Mouse (Mus musculus): ENCODE results near the gene Nr2c2ap. TPM values are rescaled to one million over a fixed set of nuclear protein-coding genes. Genes with fewer than 3 reads are reported as not detected.
A peak's percentile ranks its signal among the peaks of the same experiment; 100 is the strongest.

Nr2c2ap gene
- polyA plus RNA-seq, 1 experiment from 2014 or later: 14.9 TPM

GRCm38 (mm10) chr8:70117611-70118010 is 13.5 kb upstream of the Nr2c2ap start:
- peaks cover 67% of the 10 kb centered on the region for H3K27me3 ChIP-seq (ENCODE audit: insufficient read depth, low read length)
- peak; percentile 57 for DNase-seq
- H3K27ac ChIP-seq (ENCODE audit: low read depth): no peak overlapping the region
- no peak for TF ChIP-seq CTCF (IDR thresholded peaks at IDR 0.05; ENCODE audit: low read depth)
- no peak for TF ChIP-seq EP300 (IDR thresholded peaks at IDR 0.05; ENCODE audit: low read depth)
- no peaks in the 10 kb centered on the region for H3K4me1 ChIP-seq (ENCODE audit: insufficient read depth)
- no peak for ATAC-seq
- H3K9me3 ChIP-seq (ENCODE audit: low read length): no peaks in the 10 kb centered on the region
- H3K9ac ChIP-seq (replicated peaks): no peak overlapping the region
- no peaks in the 10 kb centered on the region for H3K36me3 ChIP-seq (replicated peaks; ENCODE audit: insufficient read depth, low read length)
- no peak overlapping the region for H3K4me2 ChIP-seq (ENCODE audit: low read depth, low read length)
- WGBS (ENCODE audit: insufficient replicate concordance): 4% methylated on average over 9 of the region's 9 CpGs
- H3K4me3 ChIP-seq (ENCODE audit: low read depth, low read length): no peak overlapping the region

GRCm38 (mm10) chr8:70118726-70119700 is 12.1 kb upstream of the Nr2c2ap start:
- TF ChIP-seq EP300 (IDR thresholded peaks at IDR 0.05; ENCODE audit: low read depth): no peak
- TF ChIP-seq CTCF (IDR thresholded peaks at IDR 0.05; ENCODE audit: low read depth): no peak
- Histone ChIP-seq H3K4me1 (ENCODE audit: insufficient read depth) (no peaks in the 10 kb centered on the region), H3K27me3 (ENCODE audit: insufficient read depth, low read length) (peaks cover 56% of the 10 kb centered on the region), H3K36me3 (replicated peaks; ENCODE audit: insufficient read depth, low read length) (no peaks in the 10 kb centered on the region), H3K4me2 (ENCODE audit: low read depth, low read length) (no peak overlapping the region), H3K9ac (replicated peaks) (no peak overlapping the region), H3K9me3 (ENCODE audit: low read length) (no peaks in the 10 kb centered on the region), H3K4me3 (ENCODE audit: low read depth, low read length) (no peak overlapping the region), H3K27ac (ENCODE audit: low read depth) (no peak overlapping the region)
- ATAC-seq (no peak), DNase-seq (no peak)
- whole genome bisulfite sequencing (ENCODE audit: insufficient replicate concordance): 14% methylated on average over 17 of the region's 17 CpGs

- H3K9ac ChIP-seq (replicated peaks): no peak within 1 kb of the TSS
- peak; percentile 47 for DNase-seq
- H3K27ac ChIP-seq (ENCODE audit: low read depth): no peak within 1 kb of the TSS
- H3K4me3 ChIP-seq (ENCODE audit: low read depth, low read length): no peak within 1 kb of the TSS
- H3K9me3 ChIP-seq (ENCODE audit: low read length): no peaks in the 10 kb centered on the region
- no peaks in the 10 kb centered on the region for H3K4me1 ChIP-seq (ENCODE audit: insufficient read depth)
- 6% methylated on average over 19 of the region's 19 CpGs for WGBS (ENCODE audit: insufficient replicate concordance)
- ATAC-seq: no peak
- no peak within 1 kb of the TSS for H3K4me2 ChIP-seq (ENCODE audit: low read depth, low read length)
- no peaks in the 10 kb centered on the region for H3K36me3 ChIP-seq (replicated peaks; ENCODE audit: insufficient read depth, low read length)
- no peak for TF ChIP-seq EP300 (IDR thresholded peaks at IDR 0.05; ENCODE audit: low read depth)
- TF ChIP-seq CTCF (IDR thresholded peaks at IDR 0.05; ENCODE audit: low read depth): no peak
- H3K27me3 ChIP-seq (ENCODE audit: insufficient read depth, low read length): peaks cover 42% of the 10 kb centered on the region
These were observed 10.5 kb upstream of the Nr2c2ap start, which contains the start of gene Ncan for GRCm38 (mm10) chr8:70120667-70121066. TSS of gene Ncan (minus strand) at chr8:70120873.

- no peak overlapping the region for H3K27ac ChIP-seq (ENCODE audit: low read depth)
- H3K4me3 ChIP-seq (ENCODE audit: low read depth, low read length): no peak overlapping the region
- H3K4me2 ChIP-seq (ENCODE audit: low read depth, low read length): no peak overlapping the region
- H3K9me3 ChIP-seq (ENCODE audit: low read length): no peaks in the 10 kb centered on the region
- ATAC-seq (no peak), DNase-seq (no peak)
- WGBS (ENCODE audit: insufficient replicate concordance): 48% methylated on average over 2 of the region's 2 CpGs
- no peaks in the 10 kb centered on the region for H3K36me3 ChIP-seq (replicated peaks; ENCODE audit: insufficient read depth, low read length)
- H3K9ac ChIP-seq (replicated peaks): no peak overlapping the region
- no peaks in the 10 kb centered on the region for H3K4me1 ChIP-seq (ENCODE audit: insufficient read depth)
- H3K27me3 ChIP-seq (ENCODE audit: insufficient read depth, low read length): peaks cover 32% of the 10 kb centered on the region
- TF ChIP-seq CTCF (IDR thresholded peaks at IDR 0.05; ENCODE audit: low read depth) (peak; percentile 69), EP300 (IDR thresholded peaks at IDR 0.05; ENCODE audit: low read depth) (no peak)
These were observed 8.3 kb upstream of the Nr2c2ap start for GRCm38 (mm10) chr8:70122863-70123262.

GRCm38 (mm10) chr8:70124992-70125391 is 6.1 kb upstream of the Nr2c2ap start:
- H3K4me3 ChIP-seq (ENCODE audit: low read depth, low read length): no peak overlapping the region
- no peak overlapping the region for H3K9ac ChIP-seq (replicated peaks)
- TF ChIP-seq CTCF (IDR thresholded peaks at IDR 0.05; ENCODE audit: low read depth) (no peak), EP300 (IDR thresholded peaks at IDR 0.05; ENCODE audit: low read depth) (no peak)
- WGBS (ENCODE audit: insufficient replicate concordance): 58% methylated on average over 8 of the region's 8 CpGs
- no peak overlapping the region for H3K4me2 ChIP-seq (ENCODE audit: low read depth, low read length)
- peaks cover 19% of the 10 kb centered on the region; the same call in 1 of the 2 replicates for H3K27me3 ChIP-seq (ENCODE audit: insufficient read depth, low read length)
- no peaks in the 10 kb centered on the region for H3K36me3 ChIP-seq (replicated peaks; ENCODE audit: insufficient read depth, low read length)
- no peaks in the 10 kb centered on the region for H3K9me3 ChIP-seq (ENCODE audit: low read length)
- DNase-seq (no peak), ATAC-seq (no peak)
- H3K27ac ChIP-seq (ENCODE audit: low read depth): no peak overlapping the region
- H3K4me1 ChIP-seq (ENCODE audit: insufficient read depth): peaks cover 8% of the 10 kb centered on the region

- Histone ChIP-seq H3K27me3 (ENCODE audit: insufficient read depth, low read length) (no peaks in the 10 kb centered on the region), H3K27ac (ENCODE audit: low read depth) (no peak overlapping the region), H3K9ac (replicated peaks) (no peak overlapping the region), H3K4me2 (ENCODE audit: low read depth, low read length) (no peak overlapping the region), H3K36me3 (replicated peaks; ENCODE audit: insufficient read depth, low read length) (no peaks in the 10 kb centered on the region; the same call in 1 of the 2 replicates), H3K4me3 (ENCODE audit: low read depth, low read length) (no peak overlapping the region), H3K9me3 (ENCODE audit: low read length) (no peaks in the 10 kb centered on the region), H3K4me1 (ENCODE audit: insufficient read depth) (peaks cover 17% of the 10 kb centered on the region)
- WGBS (ENCODE audit: insufficient replicate concordance): 81% methylated on average over 3 of the region's 3 CpGs
- DNase-seq (no peak), ATAC-seq (no peak)
- no peak for TF ChIP-seq EP300 (IDR thresholded peaks at IDR 0.05; ENCODE audit: low read depth)
- TF ChIP-seq CTCF (IDR thresholded peaks at IDR 0.05; ENCODE audit: low read depth): no peak
These were observed 2.7 kb upstream of the Nr2c2ap start for GRCm38 (mm10) chr8:70128435-70128834.

Measured in liver, postnatal 0 days (tissue).